Mouse (Mus musculus): ENCODE data around the gene Nt5dc2. TPM values are rescaled to one million over a fixed set of nuclear protein-coding genes. Genes with fewer than 3 reads are reported as not detected.

The Nt5dc2 gene
- polyA plus RNA-seq, 1 experiment = 28.4 TPM

GRCm38 (mm10) chr14:31136411-31137280 lies 5.8 kb downstream of the Nt5dc2 start:
- 84% methylated on average over 26 of the region's 26 CpGs for WGBS
- Histone ChIP-seq H3K27ac (ENCODE audit: insufficient read depth, low read length) (no peak overlapping the region), H3K27me3 (ENCODE audit: control insufficient read depth, insufficient read depth, low read length) (no peaks in the 10 kb centered on the region), H3K4me3 (replicated peaks; ENCODE audit: insufficient read depth, low read depth, low read length) (no peak overlapping the region), H3K4me1 (ENCODE audit: control insufficient read depth, insufficient read depth, low read length) (peaks cover 4% of the 10 kb centered on the region; the same call in 1 of the 2 replicates)
- peak in 1 of 2 experiments; percentile 14 for DNase-seq
- TF ChIP-seq CTCF (IDR thresholded peaks at IDR 0.05; ENCODE audit: borderline replicate concordance, insufficient read depth, low read depth, low read length) = no peak

- H3K4me3 ChIP-seq (replicated peaks; ENCODE audit: insufficient read depth, low read depth, low read length) = no peak overlapping the region
- DNase-seq = peak in 1 of 2 experiments; percentile 9
- WGBS = 82% methylated on average over 10 of the region's 10 CpGs
- H3K4me1 ChIP-seq (ENCODE audit: control insufficient read depth, insufficient read depth, low read length) = peaks cover 4% of the 10 kb centered on the region; the same call in 1 of the 2 replicates
- TF ChIP-seq POLR2A (IDR thresholded peaks at IDR 0.05; ENCODE audit: borderline replicate concordance, insufficient read depth, low read length) (no peak), CTCF (IDR thresholded peaks at IDR 0.05; ENCODE audit: borderline replicate concordance, insufficient read depth, low read depth, low read length) (no peak)
- no peak overlapping the region for H3K27ac ChIP-seq (ENCODE audit: insufficient read depth, low read length)
- H3K27me3 ChIP-seq (ENCODE audit: control insufficient read depth, insufficient read depth, low read length) = no peaks in the 10 kb centered on the region
Measured at GRCm38 (mm10) chr14:31137281-31137595, 6.4 kb downstream of the Nt5dc2 start.

DNA sequence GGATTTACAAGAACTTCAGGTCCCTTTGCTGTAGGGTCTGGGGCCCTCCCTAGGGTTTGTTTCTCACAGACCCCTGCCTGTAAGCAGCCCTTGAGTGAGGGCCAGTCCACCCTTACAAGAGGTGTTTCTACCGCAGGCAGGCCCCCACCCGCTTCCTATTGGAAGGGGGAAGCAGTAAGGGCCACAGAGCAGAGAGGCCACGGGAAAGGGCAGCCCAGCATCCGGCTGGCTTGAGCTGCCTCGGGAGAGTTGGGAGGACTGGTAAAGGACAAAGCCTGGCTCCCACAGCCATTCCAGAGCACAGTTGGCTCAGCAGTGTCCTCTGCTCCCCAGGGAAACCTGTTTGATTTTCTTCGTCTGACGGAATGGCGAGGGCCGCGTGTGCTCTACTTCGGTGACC lies 6.9 kb downstream of the Nt5dc2 start:
- WGBS = 32% methylated on average over 11 of the region's 11 CpGs
- Histone ChIP-seq H3K27ac (ENCODE audit: insufficient read depth, low read length) (no peak overlapping the region), H3K4me3 (replicated peaks; ENCODE audit: insufficient read depth, low read depth, low read length) (peak overlapping the region; percentile 36), H3K4me1 (ENCODE audit: control insufficient read depth, insufficient read depth, low read length) (peaks cover 4% of the 10 kb centered on the region; the same call in 1 of the 2 replicates), H3K27me3 (ENCODE audit: control insufficient read depth, insufficient read depth, low read length) (no peaks in the 10 kb centered on the region)
- no peak for TF ChIP-seq POLR2A (IDR thresholded peaks at IDR 0.05; ENCODE audit: borderline replicate concordance, insufficient read depth, low read length)
- no peak for TF ChIP-seq CTCF (IDR thresholded peaks at IDR 0.05; ENCODE audit: borderline replicate concordance, insufficient read depth, low read depth, low read length)
- DNase-seq = no peak

GRCm38 (mm10) chr14:31138219-31138896 lies 7.5 kb downstream of the Nt5dc2 start:
- Histone ChIP-seq H3K27me3 (ENCODE audit: control insufficient read depth, insufficient read depth, low read length) (no peaks in the 10 kb centered on the region), H3K4me1 (ENCODE audit: control insufficient read depth, insufficient read depth, low read length) (peaks cover 4% of the 10 kb centered on the region; the same call in 1 of the 2 replicates), H3K4me3 (replicated peaks; ENCODE audit: insufficient read depth, low read depth, low read length) (peak overlapping the region; percentile 36), H3K27ac (ENCODE audit: insufficient read depth, low read length) (no peak overlapping the region)
- WGBS = 41% methylated on average over 33 of the region's 35 CpGs
- no peak for TF ChIP-seq CTCF (IDR thresholded peaks at IDR 0.05; ENCODE audit: borderline replicate concordance, insufficient read depth, low read depth, low read length)
- TF ChIP-seq POLR2A (IDR thresholded peaks at IDR 0.05; ENCODE audit: borderline replicate concordance, insufficient read depth, low read length) = no peak
- DNase-seq = peak; percentile 36 to 53

- no peak overlapping the region for H3K4me3 ChIP-seq (replicated peaks; ENCODE audit: insufficient read depth, low read depth, low read length)
- no peaks in the 10 kb centered on the region for H3K27me3 ChIP-seq (ENCODE audit: control insufficient read depth, insufficient read depth, low read length)
- no peak overlapping the region for H3K27ac ChIP-seq (ENCODE audit: insufficient read depth, low read length)
- peaks cover 4% of the 10 kb centered on the region; the same call in 1 of the 2 replicates for H3K4me1 ChIP-seq (ENCODE audit: control insufficient read depth, insufficient read depth, low read length)
- DNase-seq = no peak
- TF ChIP-seq CTCF (IDR thresholded peaks at IDR 0.05; ENCODE audit: borderline replicate concordance, insufficient read depth, low read depth, low read length) = no peak
- TF ChIP-seq POLR2A (IDR thresholded peaks at IDR 0.05; ENCODE audit: borderline replicate concordance, insufficient read depth, low read length) = no peak
- 88% methylated on average over 9 of the region's 9 CpGs for WGBS
Measured at GRCm38 (mm10) chr14:31138897-31139429, 8.1 kb downstream of the Nt5dc2 start.

GRCm38 (mm10) chr14:31139666-31140065 lies 8.8 kb downstream of the Nt5dc2 start:
- Histone ChIP-seq H3K4me1 (ENCODE audit: control insufficient read depth, insufficient read depth, low read length) (peaks cover 4% of the 10 kb centered on the region; the same call in 1 of the 2 replicates), H3K27me3 (ENCODE audit: control insufficient read depth, insufficient read depth, low read length) (no peaks in the 10 kb centered on the region), H3K27ac (ENCODE audit: insufficient read depth, low read length) (no peak overlapping the region), H3K4me3 (replicated peaks; ENCODE audit: insufficient read depth, low read depth, low read length) (no peak overlapping the region)
- WGBS = 91% methylated on average over 12 of the region's 12 CpGs
- TF ChIP-seq CTCF (IDR thresholded peaks at IDR 0.05; ENCODE audit: borderline replicate concordance, insufficient read depth, low read depth, low read length) = no peak
- DNase-seq = no peak

DNA sequence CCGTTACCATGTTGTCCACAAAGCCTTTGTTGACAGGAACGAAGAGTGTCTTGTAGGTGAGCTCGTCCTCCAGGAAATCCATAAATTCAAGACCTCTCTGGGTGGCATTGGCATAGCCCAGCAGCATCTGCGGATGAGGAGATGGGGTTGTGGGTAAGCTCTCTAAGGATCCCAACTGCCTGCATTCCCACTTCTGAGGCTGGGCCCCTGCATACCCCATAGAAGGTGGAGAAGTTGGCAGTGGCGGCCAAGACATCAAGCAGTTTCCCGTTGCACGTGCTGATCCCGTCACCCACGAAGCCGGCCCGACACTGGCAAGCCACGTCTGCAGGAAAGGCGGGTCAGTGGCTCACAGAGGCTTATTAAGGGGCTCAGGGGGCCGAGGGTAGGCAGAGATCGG lies 9.3 kb downstream of the Nt5dc2 start:
- peaks cover 4% of the 10 kb centered on the region; the same call in 1 of the 2 replicates for H3K4me1 ChIP-seq (ENCODE audit: control insufficient read depth, insufficient read depth, low read length)
- H3K4me3 ChIP-seq (replicated peaks; ENCODE audit: insufficient read depth, low read depth, low read length) = no peak overlapping the region
- no peaks in the 10 kb centered on the region for H3K27me3 ChIP-seq (ENCODE audit: control insufficient read depth, insufficient read depth, low read length)
- no peak for TF ChIP-seq CTCF (IDR thresholded peaks at IDR 0.05; ENCODE audit: borderline replicate concordance, insufficient read depth, low read depth, low read length)
- no peak for TF ChIP-seq POLR2A (IDR thresholded peaks at IDR 0.05; ENCODE audit: borderline replicate concordance, insufficient read depth, low read length)
- DNase-seq = no peak
- WGBS = 84% methylated on average over 15 of the region's 15 CpGs
- H3K27ac ChIP-seq (ENCODE audit: insufficient read depth, low read length) = no peak overlapping the region

All from cerebellum, adult 2 months (tissue).